Mouse (Mus musculus) embryonic fibroblast, embryonic 13.5 days (primary cell): ENCODE measurements around the gene Pam16.

ENCODE experiments used
- CTCF ChIP-seq: IDR thresholded peaks from 2 replicates; pipeline ENCODE4 v1.5.1; 2011; ENCODE audit warnings: mild to moderate bottlenecking, control low read depth, low read length, moderate library complexity, borderline replicate concordance; ENCODE audit not compliant: insufficient read depth
- POLR2A ChIP-seq: IDR thresholded peaks from 2 replicates; pipeline ENCODE4 v1.6.1; 2011; ENCODE audit warnings: low read depth, mild to moderate bottlenecking, control low read depth, low read length, moderate library complexity

- no peak for TF ChIP-seq CTCF
- no peak for TF ChIP-seq POLR2A
Measured at GRCm38 (mm10) chr16:4605514-4606131, 19.2 kb downstream of the Pam16 start.
